Mouse (Mus musculus) midbrain, embryonic 15.5 days (tissue): ENCODE data around the gene Slit3. TPM values are rescaled to one million over a fixed set of nuclear protein-coding genes. Genes with fewer than 3 reads are reported as not detected.

Source experiments
- ATAC-seq: fragments of 200-750 bp; cut with Nextera tagmentation; replicated peaks from 2 replicates; pipeline ENCODE4 v1.8.0; 2017; ENCODE audit warnings: moderate TSS enrichment
- H3K27ac ChIP-seq: fragments of 300-500 bp; sonication (generic); 2 replicates; pipeline ENCODE4 v1.5.1; 2015; ENCODE audit warnings: mild to moderate bottlenecking, inconsistent platforms
- H3K27me3 ChIP-seq: fragments of 300-500 bp; sonication (generic); replicated peaks from 2 replicates; pipeline ENCODE4 v1.6.1; 2015; ENCODE audit warnings: inconsistent platforms
- H3K36me3 ChIP-seq: fragments of 300-500 bp; sonication (generic); replicated peaks from 2 replicates; pipeline ENCODE4 v1.6.1; 2015; ENCODE audit warnings: inconsistent platforms
- H3K4me1 ChIP-seq: fragments of 300-500 bp; sonication (generic); 2 replicates; pipeline ENCODE4 v1.6.1; 2015; ENCODE audit warnings: inconsistent platforms
- H3K4me2 ChIP-seq: fragments of 300-500 bp; sonication (generic); 2 replicates; pipeline ENCODE4 v1.6.1; 2015; ENCODE audit warnings: inconsistent platforms, mild to moderate bottlenecking, moderate library complexity
- H3K4me3 ChIP-seq: fragments of 300-500 bp; sonication (generic); 2 replicates; pipeline ENCODE4 v1.5.1; 2015; ENCODE audit warnings: mild to moderate bottlenecking, inconsistent platforms
- H3K9ac ChIP-seq: fragments of 300-500 bp; sonication (generic); 2 replicates; pipeline ENCODE4 v1.6.1; 2015; ENCODE audit warnings: mild to moderate bottlenecking, inconsistent platforms
- H3K9me3 ChIP-seq: fragments of 300-500 bp; sonication (generic); 2 replicates; pipeline ENCODE4 v1.6.1; 2016; ENCODE audit warnings: inconsistent platforms
- WGBS: fragments of 180-500 bp; shearing (Covaris S2); methylation state at CpG from one replicate; pipeline ENCODE4 v1.1.7; 2015; ENCODE audit warnings: mixed read lengths; 5-methylcytosine and 5-hydroxymethylcytosine counted together
- polyA plus RNA-seq: library from polyadenylated mRNA; unstranded; fragments of >200 nt; fragmentation: Nextera tagmentation; extraction: Ambion mirVana; gene quantifications from 2 replicates; pipeline ENCODE4 v1.2.1, GENCODE M21; 2015

Slit3 gene
- polyA plus RNA-seq, 1 experiment from 2014 or later, result 5.9 TPM

- no peak for ATAC-seq
- no peak overlapping the region for H3K27ac ChIP-seq
Observed at GRCm38 (mm10) chr11:35262289-35262941, 141.4 kb downstream of the Slit3 start.

GRCm38 (mm10) chr11:35264749-35265148 is 143.7 kb downstream of the Slit3 start:
- no peak overlapping the region for H3K4me2 ChIP-seq
- H3K4me3 ChIP-seq, result no peak overlapping the region
- no peak overlapping the region for H3K27ac ChIP-seq
- no peaks in the 10 kb centered on the region for H3K9me3 ChIP-seq
- H3K9ac ChIP-seq, result no peak overlapping the region
- H3K27me3 ChIP-seq, result no peaks in the 10 kb centered on the region
- H3K36me3 ChIP-seq, result no peaks in the 10 kb centered on the region
- 90% methylated on average over 3 of the region's 3 CpGs for WGBS
- ATAC-seq, result no peak
- H3K4me1 ChIP-seq, result no peaks in the 10 kb centered on the region

More at GRCm38 (mm10) chr11:35262289-35262941, 141.4 kb downstream of the Slit3 start:
- Histone ChIP-seq H3K9me3 (no peaks in the 10 kb centered on the region), H3K4me3 (no peak overlapping the region), H3K36me3 (no peaks in the 10 kb centered on the region), H3K27me3 (no peaks in the 10 kb centered on the region), H3K4me1 (no peaks in the 10 kb centered on the region), H3K4me2 (no peak overlapping the region), H3K9ac (no peak overlapping the region)
- WGBS, result 65% methylated on average over 12 of the region's 12 CpGs

GRCm38 (mm10) chr11:35270396-35270795 is 149.4 kb downstream of the Slit3 start:
- H3K9ac ChIP-seq, result no peak overlapping the region
- no peak for ATAC-seq
- 83% methylated on average over 9 of the region's 9 CpGs for WGBS
- H3K36me3 ChIP-seq, result no peaks in the 10 kb centered on the region
- no peak overlapping the region for H3K4me3 ChIP-seq
- H3K9me3 ChIP-seq, result no peaks in the 10 kb centered on the region
- H3K4me2 ChIP-seq, result no peak overlapping the region
- 0 out of 2 replicates have a peak, but pooled peaks cover 4% of the 10 kb centered on the region for H3K4me1 ChIP-seq
- H3K27ac ChIP-seq, result no peak overlapping the region
- no peaks in the 10 kb centered on the region for H3K27me3 ChIP-seq

GRCm38 (mm10) chr11:35273416-35273815 is 152.4 kb downstream of the Slit3 start:
- no peak overlapping the region for H3K4me2 ChIP-seq
- no peaks in the 10 kb centered on the region for H3K27me3 ChIP-seq
- H3K9me3 ChIP-seq, result no peaks in the 10 kb centered on the region
- H3K9ac ChIP-seq, result no peak overlapping the region
- H3K4me1 ChIP-seq, result 0 out of 2 replicates have a peak, but pooled peaks cover 4% of the 10 kb centered on the region
- ATAC-seq, result no peak
- 44% methylated on average over 10 of the region's 10 CpGs for WGBS
- no peaks in the 10 kb centered on the region for H3K36me3 ChIP-seq
- H3K27ac ChIP-seq, result no peak overlapping the region
- H3K4me3 ChIP-seq, result no peak overlapping the region

- H3K27me3 ChIP-seq, result no peaks in the 10 kb centered on the region
- H3K4me1 ChIP-seq, result 0 out of 2 replicates have a peak, but pooled peaks cover 4% of the 10 kb centered on the region
- no peak for ATAC-seq
- no peak overlapping the region for H3K4me2 ChIP-seq
- H3K9ac ChIP-seq, result no peak overlapping the region
- 91% methylated on average over 3 of the region's 3 CpGs for WGBS
- H3K9me3 ChIP-seq, result no peaks in the 10 kb centered on the region
- H3K27ac ChIP-seq, result no peak overlapping the region
- no peaks in the 10 kb centered on the region for H3K36me3 ChIP-seq
- no peak overlapping the region for H3K4me3 ChIP-seq
Observed at GRCm38 (mm10) chr11:35274036-35274435, 153.0 kb downstream of the Slit3 start.

GRCm38 (mm10) chr11:35275300-35275699 is 154.3 kb downstream of the Slit3 start:
- 87% methylated on average over 7 of the region's 7 CpGs for WGBS
- Histone ChIP-seq H3K4me1 (0 out of 2 replicates have a peak, but pooled peaks cover 4% of the 10 kb centered on the region), H3K9me3 (no peaks in the 10 kb centered on the region), H3K36me3 (no peaks in the 10 kb centered on the region), H3K27me3 (no peaks in the 10 kb centered on the region), H3K9ac (no peak overlapping the region), H3K27ac (no peak overlapping the region), H3K4me2 (no peak overlapping the region), H3K4me3 (no peak overlapping the region)
- ATAC-seq, result no peak

GRCm38 (mm10) chr11:35276001-35276400 is 155.0 kb downstream of the Slit3 start:
- Histone ChIP-seq H3K27me3 (no peaks in the 10 kb centered on the region), H3K36me3 (no peaks in the 10 kb centered on the region), H3K4me3 (no peak overlapping the region), H3K9ac (no peak overlapping the region), H3K9me3 (no peaks in the 10 kb centered on the region), H3K4me2 (no peak overlapping the region), H3K27ac (no peak overlapping the region), H3K4me1 (0 out of 2 replicates have a peak, but pooled peaks cover 4% of the 10 kb centered on the region)
- no peak for ATAC-seq
- WGBS, result 77% methylated on average over 11 of the region's 11 CpGs

- peaks cover 6% of the 10 kb centered on the region for H3K4me1 ChIP-seq
- no peaks in the 10 kb centered on the region for H3K9me3 ChIP-seq
- H3K4me2 ChIP-seq, result no peak overlapping the region
- no peaks in the 10 kb centered on the region for H3K27me3 ChIP-seq
- WGBS, result 68% methylated on average over 16 of the region's 16 CpGs
- H3K36me3 ChIP-seq, result no peaks in the 10 kb centered on the region
- H3K27ac ChIP-seq, result no peak overlapping the region
- no peak overlapping the region for H3K4me3 ChIP-seq
- peak; percentile 24; the same call in 1 of the 2 replicates for ATAC-seq
- no peak overlapping the region for H3K9ac ChIP-seq
Observed at GRCm38 (mm10) chr11:35278128-35278769, 157.2 kb downstream of the Slit3 start.

- Histone ChIP-seq H3K4me2 (no peak overlapping the region), H3K27ac (no peak overlapping the region), H3K4me1 (peaks cover 16% of the 10 kb centered on the region), H3K9me3 (no peaks in the 10 kb centered on the region), H3K36me3 (no peaks in the 10 kb centered on the region), H3K27me3 (no peaks in the 10 kb centered on the region), H3K4me3 (no peak overlapping the region), H3K9ac (no peak overlapping the region)
- ATAC-seq, result no peak
- WGBS, result 82% methylated on average over 6 of the region's 6 CpGs
Observed at GRCm38 (mm10) chr11:35280826-35281225, 159.8 kb downstream of the Slit3 start.

- WGBS, result 82% methylated on average over 5 of the region's 5 CpGs
Observed at GRCm38 (mm10) chr11:35282001-35282632, 161.1 kb downstream of the Slit3 start.

GRCm38 (mm10) chr11:35282825-35283571 is 162.0 kb downstream of the Slit3 start:
- Histone ChIP-seq H3K27ac (no peak overlapping the region), H3K36me3 (no peaks in the 10 kb centered on the region), H3K9ac (no peak overlapping the region), H3K4me1 (peaks cover 16% of the 10 kb centered on the region), H3K27me3 (no peaks in the 10 kb centered on the region), H3K4me3 (no peak overlapping the region), H3K4me2 (peak overlapping the region; percentile 19; the same call in 1 of the 2 replicates), H3K9me3 (no peaks in the 10 kb centered on the region)
- ATAC-seq, result peak; percentile 53
- 21% methylated on average over 12 of the region's 12 CpGs for WGBS

More at GRCm38 (mm10) chr11:35282001-35282632, 161.1 kb downstream of the Slit3 start:
- no peak overlapping the region for H3K27ac ChIP-seq
- no peak overlapping the region for H3K9ac ChIP-seq
- H3K9me3 ChIP-seq, result no peaks in the 10 kb centered on the region
- H3K27me3 ChIP-seq, result no peaks in the 10 kb centered on the region
- peaks cover 16% of the 10 kb centered on the region for H3K4me1 ChIP-seq
- no peak overlapping the region for H3K4me3 ChIP-seq
- no peaks in the 10 kb centered on the region for H3K36me3 ChIP-seq
- no peak for ATAC-seq
- no peak overlapping the region for H3K4me2 ChIP-seq

- Histone ChIP-seq H3K27me3 (no peaks in the 10 kb centered on the region), H3K9me3 (no peaks in the 10 kb centered on the region), H3K27ac (no peak overlapping the region), H3K36me3 (no peaks in the 10 kb centered on the region), H3K4me1 (peaks cover 16% of the 10 kb centered on the region), H3K9ac (no peak overlapping the region), H3K4me2 (no peak overlapping the region), H3K4me3 (no peak overlapping the region)
- ATAC-seq, result peak; percentile 44; the same call in 1 of the 2 replicates
- 18% methylated on average over 3 of the region's 3 CpGs for WGBS
Observed at GRCm38 (mm10) chr11:35283767-35284166, 162.7 kb downstream of the Slit3 start.
